Mouse (Mus musculus): ENCODE measurements around the gene Slx1b. TPM values are rescaled to one million over a fixed set of nuclear protein-coding genes. Genes with fewer than 3 reads are reported as not detected.
"Not testable (repeated sequence)": the region's sequence is repeated elsewhere in the genome, so short reads cannot be mapped to it uniquely, and the experiment has no call there.

Slx1b gene
- 16.6 TPM in 2 replicates for polyA plus RNA-seq (2015; fragmentation: Nextera tagmentation; extraction: Ambion mirVana)

- Histone ChIP-seq H3K36me3 (ENCODE audit: poor library complexity, severe bottlenecking) (peaks cover 44% of the 10 kb centered on the region), H3K4me2 (peak within 1 kb of the TSS; percentile 93), H3K27ac (peak within 1 kb of the TSS; percentile 96), H3K27me3 (no peaks in the 10 kb centered on the region), H3K9me3 (replicated peaks) (no peaks in the 10 kb centered on the region), H3K4me1 (peaks cover 28% of the 10 kb centered on the region), H3K4me3 (peak within 1 kb of the TSS; percentile 71), H3K9ac (peak within 1 kb of the TSS; percentile 88)
- WGBS, result under 1% methylated on average over 40 of the region's 40 CpGs
- ATAC-seq, result peak; percentile 97
Measured at GRCm38 (mm10) chr7:126695631-126696207, at the start of gene Slx1b. TSS of gene Slx1b (minus strand) at chr7:126695784.

GRCm38 (mm10) chr7:126741964-126742482 is 46.4 kb upstream of the Slx1b start:
- H3K4me3 ChIP-seq, result no peak overlapping the region
- ATAC-seq, result no peak
- H3K9me3 ChIP-seq (replicated peaks), result no peaks in the 10 kb centered on the region
- no peak overlapping the region for H3K27ac ChIP-seq
- peaks cover 7% of the 10 kb centered on the region for H3K4me1 ChIP-seq
- no peaks in the 10 kb centered on the region for H3K36me3 ChIP-seq (ENCODE audit: poor library complexity, severe bottlenecking)
- no peak overlapping the region for H3K4me2 ChIP-seq
- no peaks in the 10 kb centered on the region for H3K27me3 ChIP-seq
- WGBS, result 92% methylated on average over 13 of the region's 13 CpGs
- H3K9ac ChIP-seq, result no peak overlapping the region

GRCm38 (mm10) chr7:126741452-126741851 is 45.9 kb upstream of the Slx1b start:
- Histone ChIP-seq H3K36me3 (ENCODE audit: poor library complexity, severe bottlenecking) (no peaks in the 10 kb centered on the region), H3K27ac (no peak overlapping the region), H3K4me2 (no peak overlapping the region), H3K4me3 (no peak overlapping the region), H3K9ac (no peak overlapping the region), H3K4me1 (peaks cover 7% of the 10 kb centered on the region), H3K9me3 (replicated peaks) (no peaks in the 10 kb centered on the region), H3K27me3 (no peaks in the 10 kb centered on the region)
- ATAC-seq, result no peak
- WGBS, result 90% methylated on average over 5 of the region's 5 CpGs

- Histone ChIP-seq H3K4me1 (peaks cover 7% of the 10 kb centered on the region), H3K27ac (no peak overlapping the region), H3K4me3 (no peak overlapping the region), H3K9me3 (replicated peaks) (no peaks in the 10 kb centered on the region), H3K9ac (no peak overlapping the region), H3K4me2 (no peak overlapping the region), H3K36me3 (ENCODE audit: poor library complexity, severe bottlenecking) (no peaks in the 10 kb centered on the region), H3K27me3 (no peaks in the 10 kb centered on the region)
- ATAC-seq, result no peak
- 90% methylated on average over 5 of the region's 5 CpGs for WGBS
Measured at GRCm38 (mm10) chr7:126740977-126741376, 45.4 kb upstream of the Slx1b start.

GRCm38 (mm10) chr7:126740132-126740735 is 44.6 kb upstream of the Slx1b start:
- H3K4me1 ChIP-seq, result peaks cover 7% of the 10 kb centered on the region
- ATAC-seq, result no peak
- H3K27ac ChIP-seq, result no peak overlapping the region
- H3K27me3 ChIP-seq, result no peaks in the 10 kb centered on the region
- H3K4me2 ChIP-seq, result no peak overlapping the region
- no peaks in the 10 kb centered on the region for H3K9me3 ChIP-seq (replicated peaks)
- H3K4me3 ChIP-seq, result no peak overlapping the region
- H3K36me3 ChIP-seq (ENCODE audit: poor library complexity, severe bottlenecking), result no peaks in the 10 kb centered on the region
- H3K9ac ChIP-seq, result no peak overlapping the region
- 69% methylated on average over 13 of the region's 13 CpGs for WGBS

GRCm38 (mm10) chr7:126739551-126739950 is 44.0 kb upstream of the Slx1b start:
- Histone ChIP-seq H3K9ac (peak overlapping the region; percentile 8; the same call in 1 of the 2 replicates), H3K27ac (no peak overlapping the region), H3K27me3 (no peaks in the 10 kb centered on the region), H3K4me2 (no peak overlapping the region), H3K9me3 (replicated peaks) (no peaks in the 10 kb centered on the region), H3K36me3 (ENCODE audit: poor library complexity, severe bottlenecking) (no peaks in the 10 kb centered on the region), H3K4me3 (no peak overlapping the region), H3K4me1 (peaks cover 7% of the 10 kb centered on the region)
- WGBS, result 83% methylated on average over 17 of the region's 17 CpGs
- ATAC-seq, result no peak

- WGBS, result 88% methylated on average over 8 of the region's 8 CpGs
- Histone ChIP-seq H3K9me3 (replicated peaks) (no peaks in the 10 kb centered on the region), H3K4me1 (peaks cover 7% of the 10 kb centered on the region), H3K36me3 (ENCODE audit: poor library complexity, severe bottlenecking) (no peaks in the 10 kb centered on the region), H3K9ac (no peak overlapping the region), H3K4me2 (no peak overlapping the region), H3K4me3 (no peak overlapping the region), H3K27me3 (no peaks in the 10 kb centered on the region), H3K27ac (no peak overlapping the region)
- no peak for ATAC-seq
Measured at GRCm38 (mm10) chr7:126736122-126736521, 40.5 kb upstream of the Slx1b start.

GRCm38 (mm10) chr7:126730256-126730789 is 34.7 kb upstream of the Slx1b start:
- not testable (repeated sequence) for H3K4me3 ChIP-seq; H3K4me1 ChIP-seq; H3K27ac ChIP-seq; H3K9me3 ChIP-seq (replicated peaks); ATAC-seq; H3K27me3 ChIP-seq; H3K4me2 ChIP-seq; H3K9ac ChIP-seq; H3K36me3 ChIP-seq (ENCODE audit: poor library complexity, severe bottlenecking)
- 88% methylated on average over 4 of the region's 4 CpGs for WGBS

- WGBS, result 88% methylated on average over 5 of the region's 5 CpGs
- ATAC-seq, result no peak
- no peak overlapping the region for H3K4me3 ChIP-seq
- H3K36me3 ChIP-seq (ENCODE audit: poor library complexity, severe bottlenecking), result no peaks in the 10 kb centered on the region
- H3K4me2 ChIP-seq, result no peak overlapping the region
- H3K9ac ChIP-seq, result no peak overlapping the region
- no peak overlapping the region for H3K27ac ChIP-seq
- H3K4me1 ChIP-seq, result no peaks in the 10 kb centered on the region
- no peaks in the 10 kb centered on the region for H3K27me3 ChIP-seq
- H3K9me3 ChIP-seq (replicated peaks), result peaks cover 5% of the 10 kb centered on the region; the same call in 1 of the 2 replicates
Measured at GRCm38 (mm10) chr7:126725667-126726066, 30.1 kb upstream of the Slx1b start.

- H3K4me3 ChIP-seq, result no peak overlapping the region
- 76% methylated on average over 3 of the region's 3 CpGs for WGBS
- no peak for ATAC-seq
- no peak overlapping the region for H3K27ac ChIP-seq
- H3K9ac ChIP-seq, result no peak overlapping the region
- H3K36me3 ChIP-seq (ENCODE audit: poor library complexity, severe bottlenecking), result no peaks in the 10 kb centered on the region
- peaks cover 5% of the 10 kb centered on the region; the same call in 1 of the 2 replicates for H3K9me3 ChIP-seq (replicated peaks)
- H3K4me1 ChIP-seq, result no peaks in the 10 kb centered on the region
- H3K27me3 ChIP-seq, result no peaks in the 10 kb centered on the region
- H3K4me2 ChIP-seq, result no peak overlapping the region
Measured at GRCm38 (mm10) chr7:126725077-126725476, 29.5 kb upstream of the Slx1b start.

GRCm38 (mm10) chr7:126721635-126722034 is 26.1 kb upstream of the Slx1b start:
- no peaks in the 10 kb centered on the region for H3K27me3 ChIP-seq
- H3K9ac ChIP-seq, result no peak overlapping the region
- peaks cover 8% of the 10 kb centered on the region; the same call in 1 of the 2 replicates for H3K9me3 ChIP-seq (replicated peaks)
- H3K36me3 ChIP-seq (ENCODE audit: poor library complexity, severe bottlenecking), result no peaks in the 10 kb centered on the region
- WGBS, result 94% methylated on average over 13 of the region's 13 CpGs
- H3K4me3 ChIP-seq, result no peak overlapping the region
- no peak overlapping the region for H3K4me2 ChIP-seq
- no peak overlapping the region for H3K27ac ChIP-seq
- no peak for ATAC-seq
- no peaks in the 10 kb centered on the region for H3K4me1 ChIP-seq

- Histone ChIP-seq H3K27me3 (no peaks in the 10 kb centered on the region), H3K27ac (no peak overlapping the region), H3K9me3 (replicated peaks) (peaks cover 8% of the 10 kb centered on the region; the same call in 1 of the 2 replicates), H3K9ac (no peak overlapping the region), H3K4me2 (no peak overlapping the region), H3K4me3 (no peak overlapping the region), H3K4me1 (no peaks in the 10 kb centered on the region), H3K36me3 (ENCODE audit: poor library complexity, severe bottlenecking) (no peaks in the 10 kb centered on the region)
- no peak for ATAC-seq
- 96% methylated on average over 5 of the region's 5 CpGs for WGBS
Measured at GRCm38 (mm10) chr7:126718787-126719337, 23.3 kb upstream of the Slx1b start.
